Mouse (Mus musculus): ENCODE results near the gene Cwc25. TPM values are rescaled to one million over a fixed set of nuclear protein-coding genes. Genes with fewer than 3 reads are reported as not detected.
"Not testable (repeated sequence)": the region's sequence is repeated elsewhere in the genome, so short reads cannot be mapped to it uniquely, and the experiment has no call there.

Cwc25 gene
- polyA plus RNA-seq, 1 experiment from 2014 or later = 18.0 TPM

DNA sequence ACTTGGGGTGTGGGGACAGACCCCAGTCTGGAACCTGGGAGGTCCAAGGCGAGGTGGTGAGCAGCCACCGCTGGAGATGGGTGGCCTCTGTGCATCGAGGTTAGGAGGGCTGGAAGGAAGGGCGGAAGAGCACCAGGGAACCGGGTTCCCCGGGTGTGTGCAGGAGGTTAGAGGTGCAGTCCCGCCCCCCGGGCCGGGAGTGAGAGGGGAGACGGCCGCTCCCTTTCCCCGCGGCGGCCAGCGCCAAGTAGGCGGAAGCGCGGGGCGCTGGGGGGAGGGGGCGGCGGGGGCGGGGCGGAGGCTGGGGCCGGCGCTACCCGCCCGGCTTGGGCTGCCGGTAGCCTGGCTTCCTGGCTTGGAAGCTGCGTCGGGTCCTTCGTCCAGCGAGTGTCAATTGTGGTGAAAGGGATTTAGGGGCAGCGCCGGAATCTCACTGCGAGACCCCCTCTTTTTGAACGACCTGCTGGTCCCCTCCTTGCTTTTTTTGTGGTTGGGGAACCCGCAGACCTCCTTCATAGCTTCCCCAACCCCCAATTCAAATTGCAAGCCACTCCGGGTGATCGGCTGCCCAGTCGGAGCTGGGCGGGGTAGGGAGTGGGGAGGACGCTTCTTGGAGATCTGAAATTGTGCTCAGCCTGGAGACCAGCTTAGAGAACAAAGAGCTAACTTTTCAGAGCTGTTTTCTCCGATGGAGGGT, 33.8 kb upstream of the Cwc25 start:
- peak overlapping the region; percentile 97 for H3K9ac ChIP-seq (replicated peaks)
- no peaks in the 10 kb centered on the region for H3K9me3 ChIP-seq
- no peaks in the 10 kb centered on the region for H3K27me3 ChIP-seq
- peak overlapping the region; percentile 98 for H3K4me3 ChIP-seq
- no peaks in the 10 kb centered on the region for H3K36me3 ChIP-seq
- peak; percentile 62 for ATAC-seq (replicated peaks)
- under 1% methylated on average over 27 of the region's 43 CpGs for WGBS
- peak overlapping the region; percentile 58 for H3K4me2 ChIP-seq (replicated peaks)
- H3K4me1 ChIP-seq = peaks cover 45% of the 10 kb centered on the region
- peak overlapping the region; percentile 96 for H3K27ac ChIP-seq (replicated peaks)

DNA sequence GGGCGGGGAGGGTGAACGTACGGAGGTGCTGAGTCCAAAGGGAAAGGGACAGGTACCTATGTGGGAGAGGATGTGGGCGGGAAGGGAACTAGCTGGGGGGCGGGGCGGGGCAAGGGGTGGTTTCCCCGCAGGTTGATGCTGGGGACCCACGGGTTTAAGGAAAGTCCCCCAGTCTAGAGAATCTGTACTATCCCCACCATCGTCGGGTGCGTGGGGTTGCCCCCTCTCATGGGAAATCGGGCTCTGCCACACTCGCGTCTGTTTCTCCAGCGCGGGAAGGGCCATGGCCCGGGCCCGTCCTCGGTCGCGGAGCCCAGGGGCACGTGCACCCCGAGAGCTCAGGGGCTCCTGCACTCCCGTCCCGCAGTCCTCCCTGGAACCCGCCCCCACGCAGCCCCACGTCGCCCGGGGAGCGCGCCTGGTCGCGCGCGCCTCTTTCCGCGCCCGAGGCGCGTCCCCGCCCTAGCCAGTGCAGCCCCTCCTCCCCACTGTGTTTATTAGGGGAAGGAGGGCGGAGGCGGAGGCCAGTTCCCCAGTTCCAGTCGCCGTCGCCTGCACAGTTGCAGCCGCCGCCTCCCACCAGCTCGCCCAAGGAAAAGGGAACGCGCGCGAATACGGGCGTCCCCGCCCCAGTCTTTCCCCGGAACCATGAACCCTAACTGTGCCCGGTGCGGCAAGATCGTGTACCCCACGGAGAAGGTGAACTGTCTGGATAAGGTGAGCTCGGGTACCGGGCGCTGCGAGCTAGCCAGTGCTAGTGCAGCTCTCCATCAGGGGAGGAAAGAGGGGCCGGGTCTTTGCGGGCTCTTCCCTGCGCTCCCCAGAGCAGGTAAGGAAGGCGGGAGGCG, 33.0 kb upstream of the Cwc25 start:
- no peaks in the 10 kb centered on the region for H3K36me3 ChIP-seq
- H3K9me3 ChIP-seq = no peaks in the 10 kb centered on the region
- peak; percentile 84 for ATAC-seq (replicated peaks)
- peak overlapping the region; percentile 58 for H3K4me2 ChIP-seq (replicated peaks)
- no peaks in the 10 kb centered on the region for H3K27me3 ChIP-seq
- peak overlapping the region; percentile 96 for H3K27ac ChIP-seq (replicated peaks)
- H3K4me1 ChIP-seq = peaks cover 37% of the 10 kb centered on the region
- H3K9ac ChIP-seq (replicated peaks) = peak overlapping the region; percentile 97
- H3K4me3 ChIP-seq = peak overlapping the region; percentile 98
- WGBS = under 1% methylated on average over 71 of the region's 71 CpGs

DNA sequence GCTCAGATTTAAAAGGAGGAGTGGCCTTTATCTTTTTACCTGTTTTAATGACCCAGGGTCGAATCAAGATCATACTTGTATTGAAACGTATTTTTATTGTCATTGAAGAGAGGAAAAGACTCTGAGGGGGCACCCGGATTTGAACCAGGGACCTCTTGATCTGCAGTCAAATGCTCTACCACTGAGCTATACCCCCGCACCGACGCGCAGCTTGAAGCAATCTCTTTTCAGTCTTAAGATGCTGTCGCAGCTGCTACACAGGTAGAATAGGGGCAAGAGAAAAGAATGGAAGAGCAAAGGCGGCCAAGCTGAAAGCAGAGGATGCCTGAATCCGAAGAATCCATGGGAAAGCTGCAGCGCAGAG, 32.4 kb upstream of the Cwc25 start, which contains the start of gene Lasp1:
Gene Lasp1 (plus strand): TSS at position 219 of the 364 bp plus-strand sequence.
- ATAC-seq (replicated peaks) = peak; percentile 63
- H3K9me3 ChIP-seq = no peaks in the 10 kb centered on the region
- WGBS = 1% methylated on average over 11 of the region's 11 CpGs
- peak within 1 kb of the TSS; percentile 97 for H3K9ac ChIP-seq (replicated peaks)
- peak within 1 kb of the TSS; percentile 58 for H3K4me2 ChIP-seq (replicated peaks)
- peaks cover 31% of the 10 kb centered on the region for H3K4me1 ChIP-seq
- peak within 1 kb of the TSS; percentile 96 for H3K27ac ChIP-seq (replicated peaks)
- H3K4me3 ChIP-seq = peak within 1 kb of the TSS; percentile 98
- H3K27me3 ChIP-seq = no peaks in the 10 kb centered on the region
- no peaks in the 10 kb centered on the region for H3K36me3 ChIP-seq

DNA sequence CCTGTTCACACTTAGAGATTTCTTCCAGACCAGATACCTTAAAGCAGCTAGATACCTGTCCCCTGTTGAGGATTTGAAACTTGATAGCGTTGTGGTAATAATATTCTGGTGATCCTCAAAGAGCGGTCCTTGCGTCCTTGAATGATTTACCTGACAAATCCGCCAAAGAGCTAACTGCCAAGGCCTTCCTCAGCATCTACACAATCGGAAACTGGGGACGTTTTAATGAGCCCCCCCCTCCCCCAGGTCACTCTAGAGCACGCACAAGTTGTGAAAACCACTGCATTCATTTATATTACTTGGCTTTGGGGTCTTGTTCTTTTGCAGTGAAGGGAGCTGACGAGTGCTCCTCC, 31.7 kb upstream of the Cwc25 start:
- Histone ChIP-seq H3K9me3 (no peaks in the 10 kb centered on the region), H3K36me3 (no peaks in the 10 kb centered on the region), H3K4me2 (replicated peaks) (peak overlapping the region; percentile 58; the same call in 1 of the 2 replicates), H3K27me3 (no peaks in the 10 kb centered on the region), H3K4me3 (peak overlapping the region; percentile 98), H3K27ac (replicated peaks) (peak overlapping the region; percentile 96), H3K9ac (replicated peaks) (no peak overlapping the region), H3K4me1 (peaks cover 27% of the 10 kb centered on the region)
- 40% methylated on average over 8 of the region's 8 CpGs for WGBS
- no peak for ATAC-seq (replicated peaks)

DNA sequence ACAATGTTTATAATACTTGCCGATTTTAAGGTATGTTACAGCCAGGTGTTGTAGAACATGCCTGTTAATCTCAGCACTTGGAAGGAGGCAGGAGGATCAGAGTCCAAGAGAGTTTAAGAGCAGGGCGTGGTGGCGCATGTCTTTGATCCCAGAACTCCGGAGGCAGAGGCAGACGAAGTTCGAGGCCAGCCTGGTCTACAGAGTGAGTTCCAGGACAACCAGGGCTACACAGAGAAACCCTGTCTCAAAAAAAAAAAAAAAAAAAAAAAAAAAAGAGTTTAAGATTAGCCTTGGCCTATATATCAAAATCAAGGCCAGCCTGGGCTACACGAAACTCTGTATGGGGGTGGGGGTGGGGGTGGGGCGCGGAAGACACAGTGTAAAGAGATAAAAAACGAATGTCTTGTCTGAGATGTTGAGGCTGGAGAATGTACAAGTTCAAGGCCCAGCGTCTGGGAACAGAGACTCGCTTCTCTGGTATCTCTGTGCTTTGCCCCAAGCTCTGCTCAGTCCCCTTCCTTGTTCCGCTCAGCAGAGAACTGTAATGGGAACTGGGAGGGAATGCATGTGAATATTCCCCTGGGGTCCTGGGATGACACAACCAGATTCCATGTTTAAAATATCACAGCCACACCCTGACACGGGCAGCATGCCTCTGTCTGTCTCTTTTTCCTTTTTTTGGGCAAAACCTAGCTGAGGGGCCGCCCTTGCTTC, 31.2 kb upstream of the Cwc25 start:
- H3K4me3 ChIP-seq = 0 out of 2 replicates have a peak overlapping the region, but pooled peaks have one; percentile 98
- peak overlapping the region; percentile 58; the same call in 1 of the 2 replicates for H3K4me2 ChIP-seq (replicated peaks)
- no peaks in the 10 kb centered on the region for H3K36me3 ChIP-seq
- peaks cover 22% of the 10 kb centered on the region for H3K4me1 ChIP-seq
- 61% methylated on average over 15 of the region's 15 CpGs for WGBS
- no peak overlapping the region for H3K9ac ChIP-seq (replicated peaks)
- H3K27me3 ChIP-seq = no peaks in the 10 kb centered on the region
- no peak for ATAC-seq (replicated peaks)
- no peaks in the 10 kb centered on the region for H3K9me3 ChIP-seq
- peak overlapping the region; percentile 96; the same call in 1 of the 2 replicates for H3K27ac ChIP-seq (replicated peaks)

DNA sequence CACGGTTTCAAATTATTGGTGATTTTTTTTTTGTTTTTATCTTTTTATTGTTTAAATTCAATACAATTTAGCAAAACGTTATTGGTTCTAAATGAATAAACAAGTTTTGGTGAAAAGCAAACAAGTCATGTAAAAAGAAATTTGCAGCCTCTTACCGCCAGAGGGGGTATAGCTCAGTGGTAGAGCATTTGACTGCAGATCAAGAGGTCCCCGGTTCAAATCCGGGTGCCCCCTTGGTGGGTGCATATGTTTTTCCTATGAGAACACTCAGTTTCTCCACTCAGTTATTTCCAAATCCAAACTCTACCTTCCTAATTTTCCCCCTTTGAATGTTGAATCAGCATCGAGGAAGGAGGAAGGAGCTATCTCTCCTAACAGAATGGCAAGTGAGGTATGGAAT, 30.6 kb upstream of the Cwc25 start:
- Histone ChIP-seq H3K36me3 (no peaks in the 10 kb centered on the region), H3K4me3 (no peak overlapping the region), H3K27ac (replicated peaks) (no peak overlapping the region), H3K4me1 (peaks cover 16% of the 10 kb centered on the region), H3K9ac (replicated peaks) (no peak overlapping the region), H3K9me3 (no peaks in the 10 kb centered on the region), H3K27me3 (no peaks in the 10 kb centered on the region), H3K4me2 (replicated peaks) (no peak overlapping the region)
- 2% methylated on average over 6 of the region's 6 CpGs for WGBS
- no peak for ATAC-seq (replicated peaks)

DNA sequence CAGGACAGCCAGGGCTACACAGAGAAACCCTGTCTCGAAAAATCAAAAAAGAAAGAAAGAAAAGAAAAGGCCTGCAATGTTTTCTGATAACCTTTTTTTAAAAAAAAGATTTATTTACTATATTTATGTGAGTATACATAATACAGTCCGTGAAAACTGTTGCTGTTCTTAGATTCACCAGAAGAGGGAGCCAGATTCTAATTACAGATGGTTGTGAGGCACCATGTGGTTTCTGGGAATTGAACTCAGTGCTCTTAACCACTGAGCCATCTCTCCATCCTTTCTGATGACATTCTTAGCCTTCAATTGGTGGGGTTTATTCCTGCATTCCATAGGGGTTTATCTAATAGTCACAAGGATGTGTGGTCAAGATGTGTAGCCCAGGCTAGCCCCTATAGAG, 26.8 kb upstream of the Cwc25 start:
- no peak overlapping the region for H3K4me3 ChIP-seq
- ATAC-seq (replicated peaks) = no peak
- H3K9ac ChIP-seq (replicated peaks) = no peak overlapping the region
- no peaks in the 10 kb centered on the region for H3K9me3 ChIP-seq
- H3K4me2 ChIP-seq (replicated peaks) = no peak overlapping the region
- no peaks in the 10 kb centered on the region for H3K27me3 ChIP-seq
- no peaks in the 10 kb centered on the region for H3K36me3 ChIP-seq
- no peaks in the 10 kb centered on the region for H3K4me1 ChIP-seq
- WGBS = 9% methylated on average over 2 of the region's 2 CpGs
- no peak overlapping the region for H3K27ac ChIP-seq (replicated peaks)

DNA sequence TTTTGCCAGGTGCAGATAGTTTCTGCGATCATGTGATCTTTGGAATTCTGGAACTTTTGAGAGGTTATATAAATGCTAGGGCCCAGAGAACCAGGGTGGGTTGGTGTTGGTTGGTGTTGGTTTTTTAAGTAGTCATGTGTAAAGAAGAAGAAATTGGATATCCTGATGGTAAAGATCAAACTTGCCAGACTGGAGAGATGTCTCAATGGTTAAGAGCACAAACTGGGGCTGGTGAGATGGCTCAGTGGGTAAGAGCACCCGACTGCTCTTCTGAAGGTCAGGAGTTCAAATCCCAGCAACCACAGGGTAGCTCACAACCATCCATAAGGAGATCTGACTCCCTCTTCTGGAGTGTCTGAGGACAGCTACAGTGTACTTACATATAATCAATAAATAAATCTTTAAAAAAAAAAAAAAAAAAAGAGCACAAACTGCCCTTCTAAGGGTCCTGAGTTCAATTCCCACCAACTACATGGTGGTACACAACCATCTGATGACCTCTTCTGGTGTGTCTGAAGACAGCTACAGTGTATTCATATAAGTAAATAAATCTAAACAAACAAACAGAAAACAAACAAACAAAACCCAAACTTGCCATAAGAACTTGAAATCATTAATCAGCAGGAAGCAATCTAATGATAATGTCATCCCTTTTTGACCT, 24.6 kb upstream of the Cwc25 start:
- 75% methylated on average over 2 of the region's 2 CpGs for WGBS
- H3K27ac ChIP-seq (replicated peaks); H3K4me2 ChIP-seq (replicated peaks); H3K27me3 ChIP-seq; H3K4me3 ChIP-seq; ATAC-seq (replicated peaks); H3K9ac ChIP-seq (replicated peaks); H3K36me3 ChIP-seq; H3K4me1 ChIP-seq; H3K9me3 ChIP-seq: not testable (repeated sequence)

DNA sequence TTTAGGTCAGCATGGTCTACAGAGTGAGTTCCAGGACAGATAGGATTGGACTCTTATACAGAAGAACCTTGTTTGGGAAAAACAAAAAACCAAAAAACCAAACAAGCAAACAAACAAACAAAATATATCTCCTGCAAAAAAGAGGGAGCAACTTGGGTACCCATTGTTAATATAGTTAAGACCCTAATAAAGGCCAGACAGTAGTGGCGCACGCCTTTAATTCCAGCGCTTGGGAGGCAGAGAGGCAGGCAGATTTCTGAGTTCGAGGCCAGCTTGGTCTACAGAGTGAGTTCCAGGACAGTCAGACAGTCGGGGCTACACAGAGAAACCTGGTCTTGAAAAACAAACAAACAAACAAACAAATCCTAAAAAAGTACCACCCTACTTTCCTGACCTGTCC, 23.4 kb upstream of the Cwc25 start:
- no peak for ATAC-seq (replicated peaks)
- Histone ChIP-seq H3K9ac (replicated peaks) (no peak overlapping the region), H3K4me3 (no peak overlapping the region), H3K4me1 (no peaks in the 10 kb centered on the region), H3K4me2 (replicated peaks) (no peak overlapping the region), H3K27me3 (no peaks in the 10 kb centered on the region), H3K27ac (replicated peaks) (no peak overlapping the region), H3K9me3 (no peaks in the 10 kb centered on the region), H3K36me3 (no peaks in the 10 kb centered on the region)
- 84% methylated on average over 5 of the region's 5 CpGs for WGBS

DNA sequence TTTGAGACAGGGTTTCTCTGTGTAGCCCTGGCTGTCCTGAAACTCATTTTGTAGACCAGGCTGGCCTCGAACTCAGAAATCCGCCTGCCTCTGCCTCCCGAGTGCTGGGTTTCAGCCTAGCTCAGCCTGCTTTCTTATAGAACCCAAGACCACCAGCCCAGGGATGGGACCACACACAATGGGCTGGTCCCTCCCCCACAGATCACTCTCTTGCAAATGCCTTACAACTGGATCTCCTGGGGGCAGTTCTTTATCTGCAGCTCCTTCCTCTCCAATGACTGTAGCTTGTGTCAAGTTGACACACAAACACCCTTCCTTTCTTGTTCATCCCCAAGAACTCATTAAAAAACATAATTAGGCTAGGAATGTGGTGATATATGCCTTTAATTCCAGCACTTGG, 21.6 kb upstream of the Cwc25 start:
- Histone ChIP-seq H3K4me1 (peaks cover 5% of the 10 kb centered on the region), H3K9me3 (no peaks in the 10 kb centered on the region), H3K27ac (replicated peaks) (no peak overlapping the region), H3K36me3 (no peaks in the 10 kb centered on the region), H3K4me2 (replicated peaks) (no peak overlapping the region), H3K27me3 (no peaks in the 10 kb centered on the region), H3K9ac (replicated peaks) (no peak overlapping the region), H3K4me3 (no peak overlapping the region)
- ATAC-seq (replicated peaks) = no peak
- WGBS = 94% methylated on average over 3 of the region's 3 CpGs

DNA sequence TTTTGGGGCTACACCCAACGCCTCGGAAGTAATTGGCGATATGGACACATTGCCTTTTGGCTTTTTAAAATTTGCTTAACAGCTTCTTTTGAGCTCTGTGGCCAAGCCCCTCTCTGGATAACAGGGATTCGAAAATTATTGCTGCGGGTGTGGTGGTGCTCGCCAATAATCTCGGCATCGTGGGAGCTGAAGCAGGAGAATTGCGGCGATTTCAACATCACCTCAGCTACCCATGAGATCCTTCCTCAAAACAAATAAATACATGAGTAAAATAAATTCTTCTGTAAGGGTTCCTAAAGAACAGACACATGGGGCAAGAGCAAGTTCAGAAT, 16.2 kb upstream of the Cwc25 start:
- peak overlapping the region; percentile 68 for H3K4me2 ChIP-seq (replicated peaks)
- H3K9ac ChIP-seq (replicated peaks) = peak overlapping the region; percentile 96
- H3K9me3 ChIP-seq = no peaks in the 10 kb centered on the region
- peak overlapping the region; percentile 87 for H3K4me3 ChIP-seq
- ATAC-seq (replicated peaks) = peak; percentile 39; the same call in 1 of the 2 replicates
- no peaks in the 10 kb centered on the region for H3K27me3 ChIP-seq
- H3K4me1 ChIP-seq = peaks cover 30% of the 10 kb centered on the region
- peaks cover 30% of the 10 kb centered on the region for H3K36me3 ChIP-seq
- under 1% methylated on average over 10 of the region's 10 CpGs for WGBS
- H3K27ac ChIP-seq (replicated peaks) = peak overlapping the region; percentile 91

Measured in forebrain, embryonic 15.5 days (tissue).